Mouse (Mus musculus) heart, embryonic 11.5 days (tissue): ENCODE data around the gene Nup153. TPM values are rescaled to one million over a fixed set of nuclear protein-coding genes. Genes with fewer than 3 reads are reported as not detected.

Experiments
- ATAC-seq: fragments of 200-750 bp; cut with Nextera tagmentation; replicated peaks from 2 replicates; pipeline ENCODE4 v1.8.0; 2017; ENCODE audit warnings: moderate library complexity; ENCODE audit not compliant: insufficient number of reproducible peaks, low FRiP score, low TSS enrichment
- H3K27ac ChIP-seq: fragments of 300-500 bp; sonication (generic); 2 replicates; pipeline ENCODE4 v1.5.1; 2014; ENCODE audit warnings: mild to moderate bottlenecking, low read depth, low read length
- H3K27me3 ChIP-seq: fragments of 300-500 bp; sonication (generic); 2 replicates; pipeline ENCODE4 v1.6.1; 2014; ENCODE audit warnings: mild to moderate bottlenecking, low read length, mixed read lengths; ENCODE audit not compliant: control insufficient read depth, insufficient read depth
- H3K36me3 ChIP-seq: fragments of 300-500 bp; sonication (generic); 2 replicates; pipeline ENCODE4 v1.6.1; 2014; ENCODE audit warnings: mild to moderate bottlenecking, low read length, moderate library complexity, mixed read lengths; ENCODE audit not compliant: control insufficient read depth, insufficient read depth
- H3K4me1 ChIP-seq: fragments of 300-500 bp; sonication (generic); 2 replicates; pipeline ENCODE4 v1.6.1; 2014; ENCODE audit warnings: low read length; ENCODE audit not compliant: control insufficient read depth, insufficient read depth
- H3K4me2 ChIP-seq: fragments of 300-500 bp; sonication (generic); 2 replicates; pipeline ENCODE4 v1.6.1; 2014; ENCODE audit warnings: mild to moderate bottlenecking, moderate library complexity
- H3K4me3 ChIP-seq: fragments of 300-500 bp; sonication (generic); 2 replicates; pipeline ENCODE4 v1.5.1; 2014; ENCODE audit warnings: low read depth, low read length
- H3K9ac ChIP-seq: fragments of 300-500 bp; sonication (generic); 2 replicates; pipeline ENCODE4 v1.6.1; 2014; ENCODE audit warnings: mild to moderate bottlenecking, low read depth, low read length, moderate library complexity
- H3K9me3 ChIP-seq: fragments of 300-500 bp; sonication (generic); replicated peaks from 2 replicates; pipeline ENCODE4 v1.6.1; 2016; ENCODE audit warnings: low read length; ENCODE audit not compliant: control insufficient read depth
- WGBS: fragments of 180-500 bp; shearing (Covaris S2); extraction: QIAGEN DNeasy Blood & Tissue Kit; methylation state at CpG from one replicate; pipeline ENCODE4 v1.1.7; 2014; ENCODE audit not compliant: insufficient replicate concordance; 5-methylcytosine and 5-hydroxymethylcytosine counted together
- polyA plus RNA-seq: library from polyadenylated mRNA; unstranded; fragments of >200 nt; fragmentation: Nextera tagmentation; extraction: Ambion mirVana; gene quantifications from 2 replicates; pipeline ENCODE4 v1.2.1, GENCODE M21; 2014

Gene Nup153
- polyA plus RNA-seq, 1 experiment from 2014 or later: 24.5 TPM

DNA sequence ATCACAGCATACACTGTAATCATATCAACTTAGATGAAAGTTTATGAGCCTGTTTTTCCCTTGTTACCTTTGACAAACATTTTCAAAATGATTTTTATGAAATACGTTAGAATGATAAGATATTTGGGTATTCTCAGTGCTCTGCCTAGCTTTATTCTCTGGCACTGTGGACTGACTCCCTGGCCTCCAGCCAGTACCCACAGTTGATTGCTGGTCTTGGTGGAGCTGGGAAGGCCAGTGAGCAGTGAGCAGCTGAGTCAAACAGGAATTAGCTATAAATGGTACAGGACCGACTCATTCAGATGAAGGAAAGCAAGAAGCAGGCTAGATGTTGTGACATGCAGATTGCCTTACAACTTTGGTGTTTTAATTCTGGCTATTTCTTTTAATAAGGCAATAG is 53.1 kb downstream of the Nup153 start:
- no peak overlapping the region for H3K27ac ChIP-seq
- H3K9me3 ChIP-seq: no peaks in the 10 kb centered on the region
- H3K9ac ChIP-seq: no peak overlapping the region
- ATAC-seq: no peak
- no peak overlapping the region for H3K4me2 ChIP-seq
- peaks cover 4% of the 10 kb centered on the region; the same call in 1 of the 2 replicates for H3K4me1 ChIP-seq
- peaks cover 19% of the 10 kb centered on the region for H3K36me3 ChIP-seq
- H3K4me3 ChIP-seq: no peak overlapping the region
- 79% methylated on average over 2 of the region's 2 CpGs for WGBS
- H3K27me3 ChIP-seq: no peaks in the 10 kb centered on the region

DNA sequence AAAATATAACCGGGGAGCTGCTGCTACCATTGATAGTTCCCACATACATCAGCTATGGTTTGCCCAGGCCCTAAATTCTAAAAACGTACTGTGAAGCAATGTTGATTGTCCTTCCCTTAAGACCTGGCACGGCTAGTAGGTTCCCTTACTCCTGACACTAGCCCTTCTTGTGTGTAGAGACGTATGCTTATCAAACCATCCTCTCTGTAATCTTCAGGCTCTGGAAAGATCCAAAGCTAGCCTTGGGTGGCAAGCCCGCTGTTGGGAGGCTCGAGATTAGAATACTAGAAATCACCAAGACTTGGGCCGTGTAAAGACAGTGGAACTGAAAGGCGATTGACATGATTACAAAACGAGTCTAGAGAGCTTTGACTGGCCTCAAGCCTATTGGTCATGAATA is 57.2 kb downstream of the Nup153 start:
- no peaks in the 10 kb centered on the region for H3K9me3 ChIP-seq
- peaks cover 10% of the 10 kb centered on the region for H3K36me3 ChIP-seq
- peak overlapping the region; percentile 95 for H3K9ac ChIP-seq
- 43% methylated on average over 9 of the region's 9 CpGs for WGBS
- H3K4me2 ChIP-seq: peak overlapping the region; percentile 83
- no peaks in the 10 kb centered on the region for H3K27me3 ChIP-seq
- no peak overlapping the region for H3K27ac ChIP-seq
- H3K4me1 ChIP-seq: peaks cover 4% of the 10 kb centered on the region; the same call in 1 of the 2 replicates
- H3K4me3 ChIP-seq: peak overlapping the region; percentile 95
- no peak for ATAC-seq

DNA sequence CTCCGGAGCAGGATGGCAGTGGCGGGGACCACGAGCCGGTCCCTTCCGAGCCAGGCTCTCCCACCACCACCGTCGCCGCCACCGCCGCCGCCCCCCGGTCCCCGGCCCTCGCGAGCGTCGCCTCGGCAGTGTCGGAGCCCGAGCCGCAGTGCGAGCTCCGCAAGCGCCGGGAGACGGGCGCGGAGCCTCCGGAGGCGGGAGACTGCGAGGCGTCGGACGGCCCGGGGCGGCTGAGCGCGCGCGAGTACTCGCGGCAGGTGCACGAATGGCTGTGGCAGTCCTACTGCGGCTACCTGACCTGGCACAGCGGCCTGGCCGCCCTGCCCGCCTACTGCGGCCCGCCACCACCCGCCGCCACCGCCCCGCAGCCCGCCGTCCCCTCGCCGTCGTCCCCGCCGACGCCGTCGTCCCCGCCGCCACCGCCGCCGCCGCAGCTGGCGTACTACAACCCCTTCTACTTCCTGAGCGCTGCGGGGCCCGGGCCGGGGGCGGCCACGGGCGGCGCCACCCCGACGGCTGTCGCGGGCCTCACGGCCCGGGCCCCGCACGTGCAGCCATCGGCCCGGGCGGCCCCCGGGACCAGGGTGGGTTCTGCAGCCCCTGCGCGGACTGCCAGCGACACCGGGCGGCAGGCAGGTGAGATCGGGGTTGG is 58.0 kb downstream of the Nup153 start:
- Histone ChIP-seq H3K27ac (peak overlapping the region; percentile 87), H3K4me3 (peak overlapping the region; percentile 95), H3K4me2 (peak overlapping the region; percentile 83), H3K4me1 (peaks cover 4% of the 10 kb centered on the region; the same call in 1 of the 2 replicates), H3K9me3 (no peaks in the 10 kb centered on the region), H3K9ac (peak overlapping the region; percentile 95), H3K36me3 (peaks cover 6% of the 10 kb centered on the region), H3K27me3 (no peaks in the 10 kb centered on the region)
- peak; percentile 64 for ATAC-seq
- 1% methylated on average over 65 of the region's 96 CpGs for WGBS

DNA sequence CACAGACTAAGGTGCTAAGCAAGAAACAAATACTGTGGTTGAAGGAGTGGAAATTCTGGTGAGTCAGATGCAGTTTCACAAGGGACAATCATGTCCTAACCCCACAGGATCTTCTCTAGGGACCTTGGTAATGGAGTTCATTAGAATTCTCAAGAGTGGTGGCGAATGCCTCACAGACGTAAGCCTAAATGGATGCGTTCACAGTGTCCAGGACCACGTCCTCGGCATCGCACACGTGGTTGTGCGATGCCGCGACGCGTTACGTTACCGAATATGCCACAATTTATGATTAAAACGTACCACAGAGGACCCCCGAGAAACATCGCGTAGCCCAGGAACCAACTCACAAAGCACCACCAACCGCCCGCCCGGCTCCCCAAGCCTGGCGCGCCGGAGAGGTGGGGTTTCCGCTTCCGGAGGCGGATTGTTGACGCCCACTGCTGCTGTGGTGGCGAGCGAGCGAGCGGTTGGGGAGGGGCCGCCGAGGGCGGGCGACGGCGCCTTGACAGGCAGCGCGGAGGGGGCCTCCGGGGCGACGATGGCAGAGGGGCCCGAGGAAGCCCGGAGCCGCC is 58.6 kb downstream of the Nup153 start, which contains the start of gene Fam8a1:
Gene Fam8a1, plus strand, starts transcription at position 475 of the 572 bp plus-strand sequence.
- H3K27ac ChIP-seq: peak within 1 kb of the TSS; percentile 87
- H3K4me2 ChIP-seq: peak within 1 kb of the TSS; percentile 83
- 2% methylated on average over 38 of the region's 46 CpGs for WGBS
- peak; percentile 90 for ATAC-seq
- peaks cover 4% of the 10 kb centered on the region; the same call in 1 of the 2 replicates for H3K4me1 ChIP-seq
- peaks cover 5% of the 10 kb centered on the region for H3K36me3 ChIP-seq
- H3K27me3 ChIP-seq: no peaks in the 10 kb centered on the region
- H3K9me3 ChIP-seq: no peaks in the 10 kb centered on the region
- peak within 1 kb of the TSS; percentile 95 for H3K9ac ChIP-seq
- peak within 1 kb of the TSS; percentile 95 for H3K4me3 ChIP-seq

DNA sequence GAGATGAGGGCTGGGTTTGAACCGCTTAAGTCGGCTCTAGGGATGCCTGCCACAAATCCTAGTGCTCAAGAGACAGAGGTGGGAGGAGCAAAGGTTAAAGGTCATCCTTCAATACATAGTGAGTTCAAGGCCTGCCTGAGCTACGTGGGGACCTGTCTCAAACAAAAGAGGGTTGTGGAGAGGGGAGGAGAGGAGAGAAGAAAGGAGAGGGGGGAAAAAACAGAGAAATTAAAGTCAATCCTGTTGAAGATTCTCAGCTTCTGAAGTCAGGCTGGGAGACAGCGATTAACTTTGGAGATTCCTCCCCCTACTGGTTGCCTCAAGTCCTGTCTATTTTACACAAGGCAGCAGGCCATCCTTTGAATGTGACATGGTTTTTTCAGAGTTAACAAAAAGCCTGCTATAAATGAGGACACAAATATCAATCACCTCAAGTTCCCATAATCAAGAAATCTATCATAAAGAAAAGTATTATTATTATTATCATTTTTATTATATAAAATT is 64.2 kb downstream of the Nup153 start:
- H3K9ac ChIP-seq: no peak overlapping the region
- H3K27ac ChIP-seq: no peak overlapping the region
- no peaks in the 10 kb centered on the region for H3K9me3 ChIP-seq
- H3K27me3 ChIP-seq: no peaks in the 10 kb centered on the region
- ATAC-seq: no peak
- no peak overlapping the region for H3K4me2 ChIP-seq
- WGBS: 43% methylated on average over 4 of the region's 4 CpGs
- no peaks in the 10 kb centered on the region for H3K36me3 ChIP-seq
- H3K4me3 ChIP-seq: no peak overlapping the region
- H3K4me1 ChIP-seq: no peaks in the 10 kb centered on the region

DNA sequence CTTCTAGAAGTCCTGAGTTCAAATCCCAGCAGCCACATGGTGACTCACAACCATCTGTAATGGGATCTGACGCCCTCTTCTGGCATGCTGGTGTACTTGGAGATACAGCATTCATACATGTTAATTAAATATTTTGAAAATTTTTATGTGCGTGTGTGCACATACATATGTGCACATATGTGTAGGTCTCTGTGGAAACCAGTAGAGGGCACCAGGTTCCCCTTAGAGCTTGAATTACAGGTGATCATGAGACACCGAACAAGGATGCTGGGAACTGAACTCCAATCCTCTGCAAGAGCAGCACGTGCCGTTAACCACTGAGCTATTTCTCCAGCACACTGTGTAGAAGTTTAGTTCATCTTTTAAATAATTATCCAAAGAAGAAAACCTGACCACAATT is 68.5 kb downstream of the Nup153 start:
- Histone ChIP-seq H3K36me3 (no peaks in the 10 kb centered on the region), H3K9me3 (no peaks in the 10 kb centered on the region), H3K9ac (no peak overlapping the region), H3K27me3 (no peaks in the 10 kb centered on the region), H3K4me3 (no peak overlapping the region), H3K4me1 (no peaks in the 10 kb centered on the region), H3K4me2 (no peak overlapping the region), H3K27ac (no peak overlapping the region)
- ATAC-seq: no peak
- 85% methylated on average over 5 of the region's 5 CpGs for WGBS

DNA sequence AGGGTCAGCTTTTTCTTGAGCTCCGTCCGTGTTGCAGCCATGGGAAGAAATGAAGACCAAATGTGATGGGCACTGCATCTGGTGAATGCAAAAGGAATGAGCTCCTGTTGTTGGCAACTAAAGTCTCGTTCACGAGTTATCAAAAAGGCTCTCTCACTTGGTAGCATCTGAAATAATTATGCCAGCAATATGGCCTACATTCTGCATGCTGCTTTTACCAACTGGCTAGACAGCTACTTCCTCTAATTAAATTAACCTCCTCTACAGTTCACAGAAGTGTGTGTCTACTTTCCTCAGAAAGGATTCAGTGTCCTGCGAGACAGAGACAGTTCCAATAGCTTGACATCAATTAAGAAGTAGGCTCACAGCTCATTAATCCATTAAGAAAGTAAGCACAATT is 73.2 kb downstream of the Nup153 start:
- H3K4me2 ChIP-seq: no peak overlapping the region
- no peak for ATAC-seq
- peaks cover 7% of the 10 kb centered on the region; the same call in 1 of the 2 replicates for H3K36me3 ChIP-seq
- no peaks in the 10 kb centered on the region for H3K9me3 ChIP-seq
- H3K27ac ChIP-seq: no peak overlapping the region
- no peaks in the 10 kb centered on the region for H3K27me3 ChIP-seq
- no peak overlapping the region for H3K9ac ChIP-seq
- 80% methylated on average over 5 of the region's 5 CpGs for WGBS
- no peaks in the 10 kb centered on the region for H3K4me1 ChIP-seq
- no peak overlapping the region for H3K4me3 ChIP-seq

DNA sequence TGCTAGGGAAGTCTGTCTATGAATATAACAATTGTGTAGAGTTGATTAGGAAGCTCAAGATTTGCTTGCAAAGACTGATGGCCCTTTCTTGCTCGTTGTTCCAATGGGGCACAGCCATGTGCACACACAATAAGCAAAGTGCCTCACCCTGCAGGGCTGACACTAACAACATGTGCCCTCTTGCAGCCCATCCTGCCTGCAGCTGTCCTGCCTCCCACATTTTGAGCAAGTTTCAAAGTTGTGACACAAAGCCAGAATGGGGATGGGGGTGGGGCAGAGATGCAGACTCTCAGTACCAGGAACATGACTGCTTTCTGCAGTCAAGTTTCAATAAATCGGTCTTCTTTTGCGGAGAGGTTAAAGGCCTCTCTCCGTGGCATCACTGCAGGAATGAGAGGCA is 74.1 kb downstream of the Nup153 start:
- no peak overlapping the region for H3K27ac ChIP-seq
- no peak for ATAC-seq

More for the DNA sequence above, 74.1 kb downstream of the Nup153 start:
- peaks cover 7% of the 10 kb centered on the region; the same call in 1 of the 2 replicates for H3K36me3 ChIP-seq
- H3K4me2 ChIP-seq: no peak overlapping the region
- no peak overlapping the region for H3K9ac ChIP-seq
- no peaks in the 10 kb centered on the region for H3K4me1 ChIP-seq
- H3K4me3 ChIP-seq: no peak overlapping the region
- 76% methylated on average over 4 of the region's 4 CpGs for WGBS
- no peaks in the 10 kb centered on the region for H3K27me3 ChIP-seq
- H3K9me3 ChIP-seq: no peaks in the 10 kb centered on the region
